Mouse (Mus musculus) cerebellum, adult 2 months (tissue): ENCODE data around the gene Ptcd2. TPM values are rescaled to one million over a fixed set of nuclear protein-coding genes. Genes with fewer than 3 reads are reported as not detected.

Source experiments
- DNase-seq, 2 experiments: peaks; one replicate each; pipeline ENCODE4 v3.0.0; 2021
- H3K27ac ChIP-seq: fragments of 200-500 bp; 2 replicates; pipeline ENCODE4 v1.5.1; 2012; ENCODE audit warnings: low read length, control low read depth, inconsistent platforms; ENCODE audit not compliant: insufficient read depth
- H3K27me3 ChIP-seq: fragments of 200-500 bp; 2 replicates; pipeline ENCODE4 v1.6.1; 2012; ENCODE audit warnings: inconsistent platforms, mild to moderate bottlenecking, low read length, moderate library complexity; ENCODE audit not compliant: control insufficient read depth, insufficient read depth
- H3K4me1 ChIP-seq: fragments of 200-500 bp; 2 replicates; pipeline ENCODE4 v1.6.1; 2011; ENCODE audit warnings: low read length; ENCODE audit not compliant: control insufficient read depth, insufficient read depth
- H3K4me3 ChIP-seq: fragments of 200-500 bp; replicated peaks from 2 replicates; pipeline ENCODE3; 2011; ENCODE audit warnings: mild to moderate bottlenecking, low read depth, low read length, control low read depth; ENCODE audit not compliant: insufficient read depth
- CTCF ChIP-seq: fragments of 200-500 bp; IDR thresholded peaks from 2 replicates; pipeline ENCODE4 v1.5.1; 2011; ENCODE audit warnings: low read depth, mild to moderate bottlenecking, control low read depth, low read length, moderate library complexity, borderline replicate concordance; ENCODE audit not compliant: insufficient read depth
- POLR2A ChIP-seq: fragments of 200-500 bp; IDR thresholded peaks from 2 replicates; pipeline ENCODE4 v1.6.1; 2011; ENCODE audit warnings: low read length, control low read depth, borderline replicate concordance; ENCODE audit not compliant: insufficient read depth
- WGBS: fragments of 180-500 bp; shearing (Covaris S2); methylation state at CpG from one replicate; pipeline ENCODE4 v1.1.7; 2018; 5-methylcytosine and 5-hydroxymethylcytosine counted together
- polyA plus RNA-seq: library from polyadenylated mRNA; depleted of rRNA; stranded (reverse); fragments of >200 nt; gene quantifications from 2 replicates; pipeline ENCODE4 v1.2.3, GENCODE M21; 2012

Ptcd2 gene
- polyA plus RNA-seq, 1 experiment = 38.5 TPM

DNA sequence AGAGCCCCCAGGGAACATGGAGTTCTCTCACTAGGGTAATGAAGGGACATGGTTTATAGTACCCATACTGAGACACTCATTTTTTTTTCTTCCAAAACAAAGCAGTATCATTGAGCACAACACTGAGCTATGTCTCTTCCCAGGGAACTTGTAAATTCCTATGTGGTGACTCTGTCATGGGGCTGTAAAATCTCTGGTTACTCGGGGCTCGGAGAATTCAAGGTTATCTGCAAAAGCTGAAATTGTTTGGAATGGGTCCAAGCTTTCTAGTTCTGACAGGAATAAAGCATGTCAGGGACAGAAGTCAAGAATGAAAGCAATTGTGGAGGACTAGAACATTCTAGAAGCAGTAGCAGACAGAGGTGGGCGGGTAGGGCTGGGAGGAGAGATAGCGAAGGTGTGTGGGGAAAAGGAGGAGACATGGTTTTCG is 36.6 kb downstream of the Ptcd2 start:
- Histone ChIP-seq H3K4me1 (no peaks in the 10 kb centered on the region), H3K27me3 (no peaks in the 10 kb centered on the region; the same call in 1 of the 2 replicates), H3K27ac (no peak overlapping the region), H3K4me3 (no peak overlapping the region)
- DNase-seq = no peak
- 68% methylated on average over 5 of the region's 5 CpGs for WGBS
- TF ChIP-seq POLR2A (no peak), CTCF (no peak)

DNA sequence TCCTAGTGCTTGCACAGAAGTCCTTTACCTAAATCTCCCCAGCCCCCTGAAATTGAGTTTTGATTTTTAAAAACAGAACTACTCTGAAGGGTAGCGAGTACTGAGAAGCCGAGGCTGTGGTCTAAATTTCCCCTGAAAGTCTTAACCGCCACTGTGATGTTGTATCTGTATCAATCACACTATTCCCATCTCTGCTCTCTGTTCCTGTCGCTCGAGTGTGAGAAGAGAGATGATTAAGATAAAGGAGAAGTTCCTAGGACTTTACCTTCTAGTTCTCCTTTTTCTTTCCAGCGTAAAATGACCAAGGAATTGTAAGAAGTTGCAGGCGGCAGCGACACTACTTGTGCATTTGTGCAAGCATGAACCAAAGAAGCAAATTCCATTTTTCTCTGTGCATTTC is 38.3 kb downstream of the Ptcd2 start:
- H3K4me1 ChIP-seq = no peaks in the 10 kb centered on the region
- H3K27me3 ChIP-seq = no peaks in the 10 kb centered on the region; the same call in 1 of the 2 replicates
- TF ChIP-seq CTCF = no peak
- TF ChIP-seq POLR2A = no peak
- H3K4me3 ChIP-seq = no peak overlapping the region
- 80% methylated on average over 8 of the region's 8 CpGs for WGBS
- no peak overlapping the region for H3K27ac ChIP-seq
- no peak for DNase-seq

DNA sequence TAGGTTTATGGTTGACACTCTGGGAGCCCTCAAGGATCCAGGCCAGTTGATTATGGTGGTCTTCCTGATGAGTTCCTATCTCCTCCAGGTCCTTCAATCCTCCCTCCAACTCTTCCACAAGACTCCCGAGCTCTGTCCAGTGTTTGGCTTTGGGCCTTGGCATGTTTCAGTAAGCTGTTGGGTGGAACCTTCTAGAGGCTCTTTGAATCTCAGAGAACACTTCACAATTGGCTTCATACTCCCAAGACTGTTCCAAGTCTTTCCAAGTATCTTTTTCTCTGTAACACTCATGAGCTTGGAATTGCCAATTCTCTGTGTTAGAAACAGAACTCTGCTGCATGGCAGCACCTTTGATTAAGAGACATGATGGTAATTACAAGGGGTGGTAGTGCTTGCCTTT is 39.3 kb downstream of the Ptcd2 start:
- 57% methylated on average over 1 of the region's 1 CpGs for WGBS
- DNase-seq = no peak
- no peaks in the 10 kb centered on the region; the same call in 1 of the 2 replicates for H3K27me3 ChIP-seq
- H3K4me3 ChIP-seq = no peak overlapping the region
- no peak overlapping the region for H3K27ac ChIP-seq
- TF ChIP-seq POLR2A (no peak), CTCF (no peak)
- H3K4me1 ChIP-seq = no peaks in the 10 kb centered on the region

DNA sequence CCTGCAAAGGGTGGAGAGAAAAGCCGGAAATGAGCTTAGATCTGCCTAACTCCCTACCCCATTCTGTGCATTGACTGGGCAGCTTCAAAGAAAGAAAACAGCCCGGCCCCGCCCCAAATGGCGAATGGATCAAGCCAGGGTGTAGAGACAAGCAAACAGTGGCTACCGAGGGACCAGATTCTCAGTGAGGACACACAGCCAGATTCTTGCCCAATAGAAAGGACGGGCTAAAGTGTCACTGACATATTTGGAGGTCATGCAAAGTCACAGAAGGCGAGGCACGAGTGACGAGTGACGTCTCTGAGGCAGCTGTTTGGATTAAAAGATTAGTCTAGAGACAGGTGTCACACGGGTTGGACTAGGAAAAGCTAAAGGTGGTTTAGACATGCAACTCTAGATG is 40.1 kb downstream of the Ptcd2 start:
- Histone ChIP-seq H3K4me3 (no peak overlapping the region), H3K4me1 (no peaks in the 10 kb centered on the region), H3K27me3 (no peaks in the 10 kb centered on the region; the same call in 1 of the 2 replicates), H3K27ac (no peak overlapping the region)
- DNase-seq = no peak
- TF ChIP-seq POLR2A = no peak
- TF ChIP-seq CTCF = no peak
- 74% methylated on average over 11 of the region's 11 CpGs for WGBS

DNA sequence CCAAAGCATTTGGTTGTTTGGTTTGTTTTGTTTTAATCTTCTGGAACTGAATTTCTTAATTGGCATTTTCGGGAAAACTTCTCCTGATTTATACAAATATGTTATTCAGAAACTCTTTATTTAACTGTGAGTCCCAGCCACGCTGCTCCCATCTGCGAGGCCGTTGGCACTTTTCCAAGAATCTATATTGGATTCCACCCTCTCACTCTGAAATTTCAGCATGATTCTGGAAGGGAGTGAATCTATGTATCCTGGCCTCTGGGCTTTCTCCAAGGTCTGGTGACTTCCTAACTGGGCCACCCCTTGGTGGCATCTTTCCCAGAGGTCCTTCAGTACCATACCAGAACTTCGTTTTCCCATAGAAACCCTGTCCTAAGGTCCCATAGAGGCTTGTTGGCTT is 40.7 kb downstream of the Ptcd2 start:
- H3K4me3 ChIP-seq = no peak overlapping the region
- H3K27ac ChIP-seq = no peak overlapping the region
- TF ChIP-seq POLR2A = no peak
- no peak for TF ChIP-seq CTCF
- WGBS = 17% methylated on average over 5 of the region's 5 CpGs
- peak in 1 of 2 experiments; percentile 23 for DNase-seq
- H3K4me1 ChIP-seq = no peaks in the 10 kb centered on the region
- H3K27me3 ChIP-seq = no peaks in the 10 kb centered on the region; the same call in 1 of the 2 replicates

GRCm38 (mm10) chr13:99299921-99300320 is 44.6 kb downstream of the Ptcd2 start:
- Histone ChIP-seq H3K27me3 (no peaks in the 10 kb centered on the region), H3K4me1 (no peaks in the 10 kb centered on the region), H3K4me3 (no peak overlapping the region), H3K27ac (no peak overlapping the region)
- WGBS = 40% methylated on average over 5 of the region's 5 CpGs
- no peak for DNase-seq
- no peak for TF ChIP-seq POLR2A
- no peak for TF ChIP-seq CTCF

GRCm38 (mm10) chr13:99294176-99294575 is 50.3 kb downstream of the Ptcd2 start:
- WGBS = 92% methylated on average over 13 of the region's 13 CpGs
- no peak for DNase-seq
- Histone ChIP-seq H3K4me3 (no peak overlapping the region), H3K27me3 (no peaks in the 10 kb centered on the region), H3K4me1 (no peaks in the 10 kb centered on the region), H3K27ac (no peak overlapping the region)
- TF ChIP-seq POLR2A = no peak
- TF ChIP-seq CTCF = no peak

- no peaks in the 10 kb centered on the region for H3K4me1 ChIP-seq
- no peak for DNase-seq
- H3K27ac ChIP-seq = no peak overlapping the region
- no peak overlapping the region for H3K4me3 ChIP-seq
- 88% methylated on average over 8 of the region's 8 CpGs for WGBS
- no peaks in the 10 kb centered on the region for H3K27me3 ChIP-seq
- TF ChIP-seq POLR2A (no peak), CTCF (no peak)
Measured at GRCm38 (mm10) chr13:99290766-99291165, 53.7 kb downstream of the Ptcd2 start.
